19 mouse cellular contexts compared by ENCODE assay signal in the genomic region with DNA sequence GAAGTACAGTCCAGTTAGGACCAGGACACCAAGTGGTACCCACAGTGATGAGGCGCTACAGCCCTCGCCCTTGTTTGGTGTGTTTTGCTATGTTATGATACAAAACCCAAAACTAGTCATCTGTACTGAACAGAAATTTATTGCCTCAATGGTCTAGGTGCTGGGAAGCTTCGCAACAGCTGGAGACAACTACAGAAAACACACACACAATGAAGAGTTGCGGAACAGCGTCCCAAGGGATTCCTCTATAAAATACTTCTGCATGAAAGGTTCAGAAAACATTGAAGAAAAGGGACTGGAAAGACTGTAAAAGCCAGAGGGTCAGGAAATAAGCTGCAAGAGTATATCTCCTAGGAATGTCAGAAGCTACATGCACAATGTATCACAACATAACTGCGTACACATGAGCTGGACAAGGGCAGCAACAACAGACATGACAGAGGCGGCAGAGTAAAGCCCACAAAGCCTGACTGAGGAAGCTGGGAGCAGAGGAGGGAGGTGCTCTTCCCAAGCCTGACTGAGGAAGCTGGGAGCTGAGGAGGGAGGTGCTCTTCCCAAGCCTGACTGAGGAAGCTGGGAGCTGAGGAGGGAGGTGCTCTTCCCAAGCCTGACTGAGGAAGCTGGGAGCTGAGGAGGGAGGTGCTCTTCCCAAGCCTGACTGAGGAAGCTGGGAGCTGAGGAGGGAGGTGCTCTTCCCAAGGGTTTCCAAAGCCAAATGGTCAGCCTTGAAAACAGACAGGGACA.
DNase-seq lines count a peak whose midpoint lies in the region; ATAC-seq and TF ChIP-seq lines count a peak whose summit lies in the region.
"Had no signal": no experiment of that assay in that cellular context is flagged by ENCODE, and none has a peak within 500 bp of the region (broad histone marks: within the 10 kb centered on the region; RNA-seq: fewer than 3 reads in every experiment).

No protein-coding gene starts in this region.

- ATAC-seq in heart, postnatal 0 days (ENCODE audit: insufficient read depth, low read depth), result no peak
- no peak for ATAC-seq in midbrain, embryonic 15.5 days (replicated peaks)
- ATAC-seq: liver, embryonic 12.5 days; midbrain, embryonic 13.5 days had no signal

- no peak for DNase-seq in gastrocnemius, adult 2 months
- DNase-seq in gastrocnemius, adult 8-10 months (ENCODE audit: low spot score in 2 of 2), result no peak
- no peak for DNase-seq in heart, postnatal 0 days (ENCODE audit: low spot score)
- no peak for DNase-seq in heart, postnatal 25 days (ENCODE audit: low spot score)
- DNase-seq in lung, postnatal 10 days, result peak; percentile 11
- no peak for DNase-seq in lung, postnatal 36 days
- DNase-seq in retina, embryonic 14.5 days (ENCODE audit: low spot score), result peak; percentile 5
- DNase-seq: adrenal gland, postnatal 25 days; cerebellum, adult 11-12 months; cerebellum, postnatal 14 days; embryo, embryonic 11 days; gastrocnemius, postnatal 14 days; lung, adult 2 months had no signal

- no peak overlapping the region for H3K4me2 ChIP-seq in heart, postnatal 0 days (ENCODE audit: low read depth, low read length)
- H3K4me2 ChIP-seq in midbrain, embryonic 15.5 days, result no peak overlapping the region
- H3K4me2 ChIP-seq: hindbrain, embryonic 14.5 days; limb, embryonic 12.5 days; liver, embryonic 12.5 days; midbrain, embryonic 13.5 days had no signal

- H3K9ac ChIP-seq in heart, postnatal 0 days (replicated peaks; ENCODE audit: low read depth, low read length), result no peak overlapping the region
- H3K9ac ChIP-seq in midbrain, embryonic 15.5 days, result no peak overlapping the region
- H3K9ac ChIP-seq: hindbrain, embryonic 14.5 days; limb, embryonic 12.5 days; liver, embryonic 12.5 days; midbrain, embryonic 13.5 days had no signal

- 77% methylated on average over 7 of the region's 7 CpGs for WGBS in heart, postnatal 0 days
- 83% methylated on average over 7 of the region's 7 CpGs for WGBS in midbrain, embryonic 15.5 days

- H3K4me1 ChIP-seq in heart, postnatal 0 days (ENCODE audit: control insufficient read depth, insufficient read depth), result peaks cover 10% of the 10 kb centered on the region
- no peaks in the 10 kb centered on the region for H3K4me1 ChIP-seq in midbrain, embryonic 15.5 days
- H3K4me1 ChIP-seq: liver, embryonic 12.5 days; midbrain, embryonic 13.5 days had no signal

- no peaks in the 10 kb centered on the region; the same call in 1 of the 2 replicates for H3K36me3 ChIP-seq in heart, postnatal 0 days (replicated peaks; ENCODE audit: control insufficient read depth, insufficient read depth, low read length)
- H3K36me3 ChIP-seq in midbrain, embryonic 15.5 days (replicated peaks), result no peaks in the 10 kb centered on the region
- H3K36me3 ChIP-seq: limb, embryonic 12.5 days; midbrain, embryonic 13.5 days had no signal

- intact Hi-C loops in gastrocnemius, adult 2 months (cut with DNase I), result no loop called here
- intact Hi-C loops in heart, postnatal 25 days (cut with DNase I), result loop anchor here (5.0 kb wide), 3 partner anchors 71 to 146 kb away; no protein-coding TSS in a partner anchor

- no peak for TF ChIP-seq EP300 in heart, postnatal 0 days (IDR thresholded peaks at IDR 0.05; ENCODE audit: low read depth)

- peaks cover under 1% of the 10 kb centered on the region; the same call in 1 of the 2 replicates for H3K9me3 ChIP-seq in heart, postnatal 0 days (replicated peaks; ENCODE audit: control insufficient read depth, low read length)
- H3K9me3 ChIP-seq in midbrain, embryonic 15.5 days, result no peaks in the 10 kb centered on the region
- H3K9me3 ChIP-seq: G1E; limb, embryonic 12.5 days; liver, embryonic 12.5 days; midbrain, embryonic 13.5 days had no signal

- peak overlapping the region; percentile 66 for H3K27ac ChIP-seq in gastrocnemius, adult 2 months
- 0 out of 2 replicates have a peak overlapping the region, but pooled peaks have one; percentile 57 for H3K27ac ChIP-seq in heart, postnatal 0 days (ENCODE audit: low read depth)
- no peak overlapping the region for H3K27ac ChIP-seq in midbrain, embryonic 15.5 days
- H3K27ac ChIP-seq: hindbrain, embryonic 14.5 days; limb, embryonic 12.5 days; liver, embryonic 12.5 days; midbrain, embryonic 13.5 days had no signal

- no peak for TF ChIP-seq CTCF in gastrocnemius, adult 2 months (IDR thresholded peaks at IDR 0.05)
- no peak for TF ChIP-seq CTCF in heart, postnatal 0 days (IDR thresholded peaks at IDR 0.05; ENCODE audit: low read depth)

- no peak overlapping the region for H3K4me3 ChIP-seq in gastrocnemius, adult 2 months
- no peak overlapping the region for H3K4me3 ChIP-seq in heart, postnatal 0 days (ENCODE audit: low read depth, low read length)
- H3K4me3 ChIP-seq in midbrain, embryonic 15.5 days, result no peak overlapping the region
- H3K4me3 ChIP-seq: limb, embryonic 12.5 days; liver, embryonic 12.5 days; midbrain, embryonic 13.5 days had no signal

- H3K27me3 ChIP-seq in heart, postnatal 0 days (ENCODE audit: control insufficient read depth, insufficient read depth, low read length), result no peaks in the 10 kb centered on the region
- no peaks in the 10 kb centered on the region for H3K27me3 ChIP-seq in midbrain, embryonic 15.5 days (replicated peaks)
- H3K27me3 ChIP-seq: limb, embryonic 12.5 days; liver, embryonic 12.5 days; midbrain, embryonic 13.5 days had no signal

Comparison
In these comparisons a context has a peak if more than half of its experiments do, and no peak if none do; other contexts are left out.
1. DNase-seq: peak in lung, postnatal 10 days (single experiment) and retina, embryonic 14.5 days (single experiment); none in gastrocnemius, adult 2 months (single experiment), gastrocnemius, adult 8-10 months (0 of 2), heart, postnatal 0 days (single experiment), heart, postnatal 25 days (single experiment) and lung, postnatal 36 days (single experiment).